Mouse (Mus musculus) hindbrain, embryonic 16.5 days (tissue): ENCODE results near the gene Tmem104. TPM values are rescaled to one million over a fixed set of nuclear protein-coding genes. Genes with fewer than 3 reads are reported as not detected.

ENCODE experiments used
- ATAC-seq: fragments of 200-750 bp; cut with Nextera tagmentation; 2 replicates; pipeline ENCODE4 v1.8.0; 2017; ENCODE audit warnings: moderate TSS enrichment, moderate library complexity
- H3K27ac ChIP-seq: fragments of 300-500 bp; sonication (generic); 2 replicates; pipeline ENCODE4 v1.5.1; 2014; ENCODE audit warnings: low read depth, mild to moderate bottlenecking, control low read depth, low read length, moderate library complexity
- H3K27me3 ChIP-seq: fragments of 300-500 bp; sonication (generic); replicated peaks from 2 replicates; pipeline ENCODE4 v1.6.1; 2014; ENCODE audit warnings: low read length; ENCODE audit not compliant: control insufficient read depth, insufficient read depth
- H3K36me3 ChIP-seq: fragments of 300-500 bp; sonication (generic); 2 replicates; pipeline ENCODE4 v1.6.1; 2014; ENCODE audit warnings: mild to moderate bottlenecking, low read length, moderate library complexity, mixed read lengths; ENCODE audit not compliant: control insufficient read depth, insufficient read depth
- H3K4me1 ChIP-seq: fragments of 300-500 bp; sonication (generic); 2 replicates; pipeline ENCODE4 v1.6.1; 2014; ENCODE audit warnings: low read depth, low read length; ENCODE audit not compliant: control insufficient read depth, insufficient read depth
- H3K4me2 ChIP-seq: fragments of 300-500 bp; sonication (generic); 2 replicates; pipeline ENCODE4 v1.6.1; 2014; ENCODE audit warnings: mild to moderate bottlenecking, low read length, control low read depth, moderate library complexity
- H3K4me3 ChIP-seq: fragments of 300-500 bp; sonication (generic); 2 replicates; pipeline ENCODE4 v1.5.1; 2014; ENCODE audit warnings: mild to moderate bottlenecking, low read length, control low read depth, moderate library complexity
- H3K9ac ChIP-seq: fragments of 300-500 bp; sonication (generic); 2 replicates; pipeline ENCODE4 v1.6.1; 2014; ENCODE audit warnings: low read depth, mild to moderate bottlenecking, control low read depth, low read length, moderate library complexity
- H3K9me3 ChIP-seq: fragments of 300-500 bp; sonication (generic); 2 replicates; pipeline ENCODE4 v1.6.1; 2014; ENCODE audit warnings: mild to moderate bottlenecking, low read length, moderate library complexity; ENCODE audit not compliant: control insufficient read depth
- WGBS: fragments of 180-500 bp; shearing (Covaris S2); extraction: QIAGEN DNeasy Blood & Tissue Kit; methylation state at CpG from one replicate; pipeline ENCODE4 v1.1.7; 2014; 5-methylcytosine and 5-hydroxymethylcytosine counted together
- polyA plus RNA-seq: library from polyadenylated mRNA; unstranded; fragments of >200 nt; fragmentation: Nextera tagmentation; extraction: Ambion mirVana; gene quantifications from 2 replicates; pipeline ENCODE4 v1.2.1, GENCODE M21; 2015

Tmem104 gene
- polyA plus RNA-seq, 1 experiment from 2014 or later: 13.1 TPM

DNA sequence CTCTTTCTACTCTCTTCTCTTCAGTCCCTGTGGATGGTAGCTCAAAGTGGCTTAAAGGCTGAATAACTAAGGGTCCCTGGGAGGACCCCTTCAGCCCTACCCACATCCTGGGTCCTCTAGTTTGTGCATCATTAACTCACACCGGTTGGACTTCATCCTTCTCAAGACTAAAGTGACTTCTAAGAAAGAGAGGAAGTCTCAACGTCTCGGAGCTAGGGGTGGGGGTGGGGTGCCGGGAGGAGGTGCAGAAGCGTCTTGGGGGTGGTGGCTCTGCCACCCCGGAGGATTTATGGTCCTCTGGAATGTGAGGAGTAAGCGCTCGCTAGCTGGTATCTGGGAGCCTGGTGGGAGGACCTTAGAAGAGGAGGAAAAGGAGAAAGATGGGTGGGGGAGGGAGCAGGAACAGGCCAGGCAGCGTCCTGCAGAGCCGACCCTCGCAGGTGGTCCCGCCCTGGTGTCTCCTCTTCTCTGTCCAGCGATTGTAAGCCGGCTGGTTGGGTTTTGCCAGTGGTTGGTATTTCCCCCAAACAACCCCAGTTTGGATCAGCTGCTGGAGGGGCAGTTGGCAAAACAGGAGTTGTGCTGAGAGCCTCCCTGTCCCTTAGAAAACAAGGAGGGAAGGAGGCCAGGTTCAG, 22.8 kb upstream of the Tmem104 start:
- H3K36me3 ChIP-seq: no peaks in the 10 kb centered on the region
- peaks cover 10% of the 10 kb centered on the region; the same call in 1 of the 2 replicates for H3K27me3 ChIP-seq
- peak overlapping the region; percentile 66 for H3K9ac ChIP-seq
- H3K4me3 ChIP-seq: peak overlapping the region; percentile 49
- WGBS: 1% methylated on average over 14 of the region's 14 CpGs
- peaks cover 19% of the 10 kb centered on the region for H3K4me1 ChIP-seq
- ATAC-seq: no peak
- peak overlapping the region; percentile 51 for H3K4me2 ChIP-seq
- peak overlapping the region; percentile 9; the same call in 1 of the 2 replicates for H3K27ac ChIP-seq
- H3K9me3 ChIP-seq: no peaks in the 10 kb centered on the region

DNA sequence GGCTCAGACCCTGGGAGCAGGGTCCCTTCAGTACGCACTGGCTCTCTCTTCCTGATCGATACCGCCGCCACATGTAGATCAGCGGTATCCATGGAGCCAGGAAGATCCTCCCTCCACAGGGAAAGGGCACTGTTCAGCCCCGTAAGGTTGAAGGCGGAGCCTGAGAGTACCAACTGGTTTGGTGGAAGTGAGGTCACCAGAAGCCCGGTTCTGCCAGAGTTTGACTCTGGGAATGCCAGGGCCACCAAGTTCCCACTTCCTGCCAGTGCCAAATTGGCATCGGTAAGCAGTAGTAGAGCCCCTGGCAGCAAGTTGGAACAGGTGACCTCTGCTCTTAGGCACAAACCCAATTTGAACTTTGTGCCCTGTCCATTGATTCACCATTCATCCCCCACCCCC, 22.3 kb upstream of the Tmem104 start:
- Histone ChIP-seq H3K9ac (peak overlapping the region; percentile 66), H3K4me3 (peak overlapping the region; percentile 49), H3K36me3 (no peaks in the 10 kb centered on the region), H3K4me1 (peaks cover 19% of the 10 kb centered on the region), H3K4me2 (peak overlapping the region; percentile 51), H3K27me3 (peaks cover 10% of the 10 kb centered on the region; the same call in 1 of the 2 replicates), H3K9me3 (no peaks in the 10 kb centered on the region), H3K27ac (peak overlapping the region; percentile 9; the same call in 1 of the 2 replicates)
- WGBS: 3% methylated on average over 9 of the region's 9 CpGs
- ATAC-seq: peak; percentile 52; the same call in 1 of the 2 replicates

DNA sequence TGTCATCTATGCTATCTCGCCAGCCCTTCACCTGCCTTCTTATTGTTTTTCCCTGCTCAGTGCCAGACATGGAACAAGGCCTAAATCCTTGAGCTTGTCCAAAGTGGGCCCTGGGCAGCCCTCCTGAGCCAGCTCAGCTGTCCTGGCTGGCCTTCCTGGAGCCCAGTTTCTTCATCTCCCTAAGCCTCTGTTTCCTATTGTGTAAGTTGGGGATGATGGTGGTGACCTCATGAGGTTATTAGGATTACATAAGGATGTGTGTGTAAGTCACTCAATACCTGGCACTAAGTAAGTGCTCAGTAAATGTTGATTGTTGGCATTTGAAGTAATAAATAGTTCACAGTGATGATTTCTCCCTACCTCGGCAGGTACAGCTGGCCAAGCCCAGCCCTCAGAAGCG, 20.5 kb upstream of the Tmem104 start:
- ATAC-seq: no peak
- Histone ChIP-seq H3K9me3 (no peaks in the 10 kb centered on the region), H3K36me3 (no peaks in the 10 kb centered on the region), H3K27me3 (peaks cover 8% of the 10 kb centered on the region; the same call in 1 of the 2 replicates), H3K4me2 (no peak overlapping the region), H3K9ac (no peak overlapping the region), H3K4me3 (no peak overlapping the region), H3K4me1 (peaks cover 22% of the 10 kb centered on the region), H3K27ac (no peak overlapping the region)
- WGBS: 89% methylated on average over 3 of the region's 3 CpGs

- Histone ChIP-seq H3K4me1 (peaks cover 26% of the 10 kb centered on the region), H3K4me2 (no peak overlapping the region), H3K4me3 (no peak overlapping the region), H3K9ac (no peak overlapping the region), H3K36me3 (no peaks in the 10 kb centered on the region), H3K27ac (no peak overlapping the region), H3K9me3 (no peaks in the 10 kb centered on the region), H3K27me3 (peaks cover 7% of the 10 kb centered on the region; the same call in 1 of the 2 replicates)
- 88% methylated on average over 8 of the region's 8 CpGs for WGBS
- no peak for ATAC-seq
These were observed 19.5 kb upstream of the Tmem104 start for GRCm38 (mm10) chr11:115167631-115168249.

GRCm38 (mm10) chr11:115169430-115169829, 17.9 kb upstream of the Tmem104 start:
- ATAC-seq: no peak
- Histone ChIP-seq H3K27ac (no peak overlapping the region), H3K9me3 (no peaks in the 10 kb centered on the region), H3K9ac (no peak overlapping the region), H3K4me1 (peaks cover 31% of the 10 kb centered on the region), H3K27me3 (peaks cover 4% of the 10 kb centered on the region; the same call in 1 of the 2 replicates), H3K4me3 (no peak overlapping the region), H3K36me3 (no peaks in the 10 kb centered on the region), H3K4me2 (no peak overlapping the region)
- 92% methylated on average over 4 of the region's 4 CpGs for WGBS

DNA sequence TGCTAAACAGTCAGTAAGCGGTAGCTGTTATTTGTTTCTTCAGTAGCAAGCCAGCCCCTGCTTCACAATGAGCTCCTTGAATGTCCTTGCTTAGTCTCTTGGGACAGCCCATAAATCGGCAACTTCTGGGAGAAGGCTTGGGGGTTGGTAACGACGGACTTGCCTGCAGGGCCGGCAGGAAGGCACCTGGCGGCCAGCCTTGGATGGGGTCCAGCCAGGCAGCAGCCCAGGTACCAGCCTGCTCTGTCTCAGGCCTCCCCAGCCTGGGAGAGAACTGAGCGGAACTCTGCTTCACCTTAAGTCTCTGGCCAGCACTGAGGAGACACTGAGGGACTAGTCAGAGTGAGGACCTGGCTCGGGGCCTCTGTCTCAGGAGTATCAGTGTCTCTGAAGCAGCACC, 16.2 kb upstream of the Tmem104 start:
- no peaks in the 10 kb centered on the region for H3K9me3 ChIP-seq
- H3K36me3 ChIP-seq: no peaks in the 10 kb centered on the region
- peaks cover 33% of the 10 kb centered on the region for H3K4me1 ChIP-seq
- WGBS: 40% methylated on average over 8 of the region's 8 CpGs
- no peak overlapping the region for H3K4me3 ChIP-seq
- H3K27me3 ChIP-seq: 0 out of 2 replicates have a peak, but pooled peaks cover 2% of the 10 kb centered on the region
- H3K4me2 ChIP-seq: peak overlapping the region; percentile 10; the same call in 1 of the 2 replicates
- no peak overlapping the region for H3K27ac ChIP-seq
- ATAC-seq: no peak
- H3K9ac ChIP-seq: no peak overlapping the region

DNA sequence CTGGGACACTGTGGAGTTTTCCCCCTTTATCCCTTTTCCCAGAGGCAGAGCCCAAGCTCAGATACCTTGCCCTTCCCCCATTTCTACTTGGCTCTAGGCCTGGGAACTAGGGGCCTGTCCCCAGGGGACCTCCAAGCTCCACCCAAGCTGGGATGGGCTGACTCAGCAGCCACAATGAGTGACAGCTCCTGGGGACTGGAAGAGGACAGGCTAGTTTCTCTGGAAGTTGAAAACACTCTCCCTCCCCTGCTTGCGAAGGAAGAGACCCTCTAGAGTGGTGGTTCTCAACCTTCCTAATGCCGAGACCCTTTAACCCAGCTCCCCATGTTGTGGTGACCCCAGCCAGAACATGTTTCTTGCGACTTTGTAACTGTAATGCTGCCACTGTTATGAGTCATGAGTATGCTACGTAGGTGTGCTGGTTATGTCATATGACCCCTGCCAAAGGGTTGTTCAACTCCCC, 14.4 kb upstream of the Tmem104 start:
- WGBS: 25% methylated on average over 4 of the region's 4 CpGs
- H3K36me3 ChIP-seq: no peaks in the 10 kb centered on the region
- H3K9me3 ChIP-seq: no peaks in the 10 kb centered on the region
- peaks cover 4% of the 10 kb centered on the region; the same call in 1 of the 2 replicates for H3K27me3 ChIP-seq
- no peak overlapping the region for H3K9ac ChIP-seq
- H3K4me1 ChIP-seq: peaks cover 44% of the 10 kb centered on the region
- no peak for ATAC-seq
- H3K4me2 ChIP-seq: 0 out of 2 replicates have a peak overlapping the region, but pooled peaks have one; percentile 5
- H3K27ac ChIP-seq: peak overlapping the region; percentile 8; the same call in 1 of the 2 replicates
- H3K4me3 ChIP-seq: no peak overlapping the region

DNA sequence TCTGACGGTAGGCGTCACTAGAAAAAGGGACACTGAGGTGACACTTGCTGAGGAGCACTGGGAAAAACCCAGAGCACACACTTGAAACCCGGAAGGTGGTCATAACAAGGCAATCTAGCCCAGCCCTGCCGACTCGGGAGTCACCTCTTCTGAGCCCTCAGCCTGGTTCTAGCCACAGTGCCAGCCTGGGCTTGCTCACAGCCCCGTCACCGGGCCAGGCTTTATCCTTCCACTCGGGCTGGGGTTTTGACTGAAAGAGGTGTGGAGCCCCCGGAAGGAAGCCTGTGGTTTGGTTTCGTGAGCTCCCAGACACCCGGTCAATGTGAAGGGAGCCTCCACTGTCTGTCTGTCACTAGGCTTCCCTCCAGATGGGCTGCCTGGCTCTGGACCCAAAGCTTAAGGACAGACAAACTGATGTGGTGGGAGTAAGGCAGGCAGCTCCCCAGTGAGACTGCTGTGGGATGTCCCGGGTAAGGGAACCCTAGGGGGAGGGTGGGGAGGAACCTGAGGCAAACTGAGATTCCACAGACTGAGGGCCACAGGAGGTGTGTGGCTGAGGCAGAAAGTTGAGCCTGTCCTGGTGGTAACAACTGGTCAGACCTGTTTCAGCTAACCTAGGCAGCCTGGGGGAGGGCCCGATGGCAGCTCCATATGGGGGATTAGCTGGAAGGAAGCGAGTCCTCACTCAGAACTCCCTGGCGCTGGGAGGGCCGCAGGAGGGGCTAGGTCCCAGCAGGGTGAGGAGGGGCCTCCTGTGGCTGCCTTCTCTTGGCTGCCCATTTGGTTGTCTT, 13.5 kb upstream of the Tmem104 start:
- ATAC-seq: no peak
- H3K4me3 ChIP-seq: no peak overlapping the region
- no peaks in the 10 kb centered on the region for H3K9me3 ChIP-seq
- peaks cover 49% of the 10 kb centered on the region for H3K4me1 ChIP-seq
- H3K9ac ChIP-seq: no peak overlapping the region; the same call in 1 of the 2 replicates
- H3K27ac ChIP-seq: peak overlapping the region; percentile 29; the same call in 1 of the 2 replicates
- no peaks in the 10 kb centered on the region for H3K36me3 ChIP-seq
- peak overlapping the region; percentile 23 for H3K4me2 ChIP-seq
- WGBS: 20% methylated on average over 16 of the region's 16 CpGs
- peaks cover 4% of the 10 kb centered on the region; the same call in 1 of the 2 replicates for H3K27me3 ChIP-seq
